Mouse (Mus musculus) ES-CJ7 (cell line): ENCODE results near the gene Elf1.
A peak's percentile ranks its signal among the peaks of the same experiment; 100 is the strongest.

ENCODE experiments used
- DNase-seq: peaks from one replicate; pipeline ENCODE4 v3.0.0; 2011; ENCODE audit warnings: low read depth, low spot score

The Elf1 gene

DNA sequence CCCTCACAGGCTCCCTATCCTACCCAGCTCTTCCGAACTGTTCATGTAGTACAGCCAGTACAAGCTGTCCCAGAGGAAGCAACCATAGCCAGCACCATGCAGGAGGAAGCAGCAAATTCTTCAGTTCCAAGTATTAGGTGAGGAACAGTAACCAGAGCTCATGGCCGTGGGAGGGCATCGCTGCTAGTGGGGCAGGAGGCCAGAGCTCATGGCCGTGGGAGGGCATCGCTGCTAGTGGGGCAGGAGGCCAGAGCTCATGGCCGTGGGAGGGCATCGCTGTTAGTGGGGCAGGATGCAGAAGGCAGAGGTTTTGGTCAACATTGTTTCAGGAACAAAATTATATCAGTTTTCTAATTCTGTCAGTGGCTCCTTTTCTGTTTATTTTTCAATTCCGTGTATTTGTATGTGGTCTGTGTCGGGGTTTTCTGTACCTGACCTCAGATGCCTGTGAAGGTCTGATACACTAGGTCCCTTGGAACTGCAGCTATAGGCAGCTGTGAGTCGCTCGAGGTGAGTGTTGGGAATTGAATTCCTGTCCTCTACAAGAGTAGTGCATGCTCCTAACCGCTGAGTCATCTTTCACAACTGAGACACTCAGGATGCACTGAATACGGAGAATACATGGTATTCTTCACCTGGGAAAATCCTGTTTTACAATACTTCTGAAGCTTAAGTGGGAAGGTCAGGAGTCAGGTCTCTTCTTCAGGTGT lies 92.6 kb downstream of the Elf1 start:
- DNase-seq, result no peak

DNA sequence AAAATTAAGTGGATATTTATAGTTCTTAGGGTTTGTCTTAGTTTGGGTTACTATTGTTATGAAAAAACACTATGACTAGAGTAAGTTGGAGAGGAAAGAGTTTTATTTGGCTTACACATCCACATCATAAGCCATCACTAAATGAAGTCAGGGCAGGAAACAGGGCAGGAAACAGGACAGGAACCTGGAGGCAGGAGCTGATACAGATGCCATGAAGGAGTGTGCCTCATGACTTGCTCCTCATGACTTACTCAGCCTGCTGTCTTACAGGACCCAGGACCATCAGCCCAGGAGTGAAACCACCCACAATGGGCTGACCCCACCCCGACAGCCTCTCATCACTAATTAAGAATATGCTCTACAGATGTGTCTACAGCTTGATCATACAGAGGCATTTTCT lies 93.4 kb downstream of the Elf1 start:
- DNase-seq, result no peak

DNA sequence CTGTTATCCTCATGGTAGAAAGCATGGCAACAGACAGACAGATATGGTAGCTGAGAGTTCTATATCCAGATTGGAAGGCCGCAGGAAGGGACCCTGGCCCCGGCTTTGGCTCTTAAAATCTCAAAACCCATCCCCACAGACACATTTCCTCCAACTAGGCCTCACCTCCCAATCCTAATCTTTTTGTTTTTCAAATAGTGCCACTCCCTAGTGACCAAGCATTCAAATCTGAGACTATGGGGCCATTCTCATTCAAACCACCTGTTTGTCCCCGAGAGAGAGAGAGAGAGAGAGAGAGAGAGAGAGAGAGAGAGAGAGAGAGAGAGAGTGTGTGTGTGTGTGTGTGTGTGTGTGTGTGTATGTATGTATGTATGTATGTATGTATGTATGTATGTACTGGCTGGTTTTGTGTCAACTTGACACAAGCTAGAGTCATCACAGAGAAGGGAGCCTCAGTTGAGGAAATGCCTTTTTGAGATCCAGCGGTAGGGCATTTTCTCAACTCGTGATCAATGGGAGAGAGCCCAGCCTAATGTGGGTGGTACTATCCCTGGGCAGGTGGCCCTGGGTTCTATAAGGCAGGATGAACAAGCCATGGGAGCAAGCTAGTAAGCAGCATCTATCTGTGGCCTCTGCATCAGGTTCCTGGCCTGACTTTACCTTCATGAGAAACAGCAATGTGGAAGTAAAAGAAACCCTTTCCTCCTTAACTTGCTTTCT lies 102.7 kb downstream of the Elf1 start:
- DNase-seq, result peak; percentile 92

DNA sequence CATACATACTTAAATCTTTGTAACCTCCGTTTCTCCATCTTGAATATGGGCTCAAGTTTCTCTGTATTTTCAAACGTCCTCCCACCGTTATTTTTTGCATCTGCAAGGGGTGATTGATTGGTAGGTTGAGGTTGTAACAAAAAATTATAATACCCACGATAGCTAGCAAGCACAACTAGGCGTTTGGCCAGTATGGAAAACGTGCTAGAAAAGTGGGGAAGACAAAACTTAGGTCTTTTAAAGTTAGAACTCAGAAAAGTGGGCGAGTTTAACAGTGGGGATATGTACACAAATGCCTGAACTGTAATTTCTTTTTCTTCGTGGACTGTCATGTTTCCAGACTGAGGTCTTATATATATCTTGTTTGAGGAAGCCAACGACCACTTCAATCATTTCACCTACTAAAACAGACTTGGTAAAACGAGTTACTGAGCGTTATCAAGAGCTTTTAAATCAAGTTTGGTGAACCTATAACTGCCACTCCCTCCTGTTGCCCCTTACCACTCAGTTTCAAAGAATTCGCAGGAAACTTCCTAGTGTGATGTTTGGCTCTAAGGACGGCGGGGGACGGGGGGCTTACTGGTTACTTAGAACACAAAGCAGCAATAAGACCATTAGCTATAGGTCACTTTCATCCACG lies 105.6 kb downstream of the Elf1 start:
- no peak for DNase-seq

DNA sequence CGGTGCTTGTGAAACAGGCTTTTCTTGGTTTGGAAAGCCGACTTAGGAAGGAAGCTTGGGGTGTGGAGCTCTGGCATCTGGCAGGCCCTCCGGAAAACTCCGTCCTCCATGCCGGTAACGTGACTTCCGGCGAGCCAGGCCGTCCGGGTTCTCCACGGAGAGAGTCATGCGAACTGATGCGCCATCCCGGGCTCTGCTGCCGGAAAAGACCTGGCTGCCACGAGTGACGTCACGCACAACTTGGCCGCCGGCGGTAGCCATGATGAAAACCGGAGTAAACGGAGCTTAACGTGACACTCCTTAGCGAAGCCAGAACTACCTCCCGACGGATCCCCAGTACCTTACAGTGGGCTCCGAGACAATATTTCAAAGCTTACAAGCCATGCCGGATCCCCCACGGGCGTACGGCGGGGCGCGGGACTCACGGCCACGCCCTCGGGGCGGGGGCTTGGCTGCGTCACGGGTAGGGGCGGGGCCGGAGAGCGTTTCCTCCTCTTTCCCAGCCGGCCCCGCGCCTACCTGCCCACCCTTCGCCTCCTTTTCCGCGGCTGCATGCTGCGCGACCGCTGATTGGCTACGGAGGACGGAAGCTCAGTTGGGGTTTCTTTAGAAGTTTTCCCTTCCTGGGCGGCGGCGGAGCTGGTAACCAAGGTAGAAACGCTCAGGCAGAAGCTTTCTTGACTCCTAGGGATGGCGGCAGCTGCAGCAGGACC lies 106.3 kb downstream of the Elf1 start, which contains the start of gene Sugt1:
Gene Sugt1, plus strand, starts transcription at position 553 of the 713 bp plus-strand sequence.
- DNase-seq, result peak; percentile 97

DNA sequence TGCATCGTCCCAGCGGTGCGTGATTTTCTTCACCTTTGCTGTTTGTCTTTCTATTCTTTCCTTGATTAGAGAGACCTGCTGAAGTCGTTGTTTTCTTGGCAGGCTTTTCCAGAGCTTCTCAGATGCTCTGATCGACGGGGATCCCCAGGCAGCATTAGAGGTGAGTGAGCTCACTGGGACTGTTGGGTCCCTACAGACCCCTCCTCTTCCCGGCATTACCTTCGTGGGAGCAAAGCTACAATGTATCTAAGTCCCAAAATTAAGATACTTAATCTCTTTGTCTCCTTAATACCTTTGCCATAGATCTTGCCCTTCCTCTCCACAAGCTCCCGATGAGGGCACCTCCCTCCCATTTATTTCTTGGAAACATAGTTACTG lies 106.8 kb downstream of the Elf1 start:
- DNase-seq, result no peak

DNA sequence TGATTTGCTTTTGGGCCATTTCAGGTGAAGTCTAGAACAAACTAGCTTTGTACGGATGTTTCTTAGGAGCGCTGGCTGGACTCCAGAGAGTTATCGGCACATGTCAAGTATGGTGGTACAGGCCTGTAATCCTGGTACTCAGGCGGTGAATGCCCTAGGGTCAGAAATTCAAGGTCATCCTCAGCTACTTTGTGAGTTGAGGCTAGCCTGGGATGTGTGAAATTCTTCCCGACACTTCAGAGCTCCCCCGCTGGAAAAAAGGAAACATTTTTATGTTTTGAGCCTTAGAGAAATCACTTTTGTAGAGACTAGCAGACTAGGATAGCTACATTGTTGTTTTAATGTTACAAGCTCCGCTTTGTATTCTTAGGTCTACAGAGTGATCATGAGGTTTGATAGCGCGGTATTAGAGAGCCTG lies 107.5 kb downstream of the Elf1 start:
- peak; percentile 58 for DNase-seq

DNA sequence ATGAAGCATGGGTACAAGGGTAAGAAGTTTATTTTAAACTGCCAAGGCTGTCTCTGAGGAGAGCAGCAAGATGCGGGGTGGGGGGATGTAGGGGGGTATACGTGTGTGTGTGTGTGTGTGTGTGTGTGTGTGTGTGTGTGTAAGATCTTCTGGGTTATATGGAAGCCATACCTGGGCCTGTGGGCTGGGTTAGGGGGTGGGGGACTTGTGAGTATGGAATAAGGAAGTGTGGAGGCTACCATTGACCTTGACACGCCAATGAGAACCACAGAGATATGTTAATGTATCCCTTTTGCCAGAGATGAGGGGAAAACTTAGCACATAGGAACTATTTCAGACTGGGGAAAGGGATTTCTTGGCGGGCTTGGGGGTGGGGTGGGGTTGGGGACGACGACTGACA lies 108.4 kb downstream of the Elf1 start:
- DNase-seq, result no peak

DNA sequence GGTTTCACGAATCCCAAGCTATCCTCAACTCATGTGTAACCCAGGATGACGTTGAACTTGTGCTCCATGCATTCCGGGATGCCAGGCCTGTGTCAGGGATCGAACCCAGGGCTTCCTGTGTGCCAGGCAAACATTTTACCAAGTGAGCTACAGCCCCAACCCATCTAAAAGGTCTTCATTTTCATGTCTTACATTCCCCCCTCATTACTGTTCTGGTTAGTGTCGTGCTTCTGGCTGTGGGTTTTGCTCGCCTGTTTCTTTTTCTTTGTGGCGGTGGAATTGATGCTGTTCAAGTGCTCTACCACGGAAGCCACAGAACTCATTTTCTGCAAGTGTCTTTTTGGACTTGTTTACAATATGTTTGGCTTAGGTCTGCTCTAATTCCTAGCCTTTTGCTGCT lies 109.9 kb downstream of the Elf1 start:
- DNase-seq, result no peak

DNA sequence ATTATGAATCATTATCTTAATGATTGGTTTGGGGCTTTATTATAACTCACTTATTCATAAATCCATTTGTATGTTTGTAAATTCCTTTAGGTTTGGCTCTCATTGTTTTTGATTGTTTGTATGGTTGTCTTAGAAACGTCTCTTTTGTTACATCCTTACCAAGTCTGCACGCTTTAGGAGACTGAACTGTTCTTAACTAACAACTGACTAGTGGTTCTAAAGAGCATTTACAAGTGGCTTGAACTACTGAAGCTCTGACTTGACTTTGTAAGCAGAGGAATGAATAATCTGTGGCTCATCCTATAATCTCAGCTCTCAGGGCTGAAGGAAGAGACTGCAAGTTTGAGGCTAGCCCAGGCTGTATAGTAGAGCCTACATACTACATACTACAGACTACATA lies 110.6 kb downstream of the Elf1 start:
- DNase-seq, result peak; percentile 30

DNA sequence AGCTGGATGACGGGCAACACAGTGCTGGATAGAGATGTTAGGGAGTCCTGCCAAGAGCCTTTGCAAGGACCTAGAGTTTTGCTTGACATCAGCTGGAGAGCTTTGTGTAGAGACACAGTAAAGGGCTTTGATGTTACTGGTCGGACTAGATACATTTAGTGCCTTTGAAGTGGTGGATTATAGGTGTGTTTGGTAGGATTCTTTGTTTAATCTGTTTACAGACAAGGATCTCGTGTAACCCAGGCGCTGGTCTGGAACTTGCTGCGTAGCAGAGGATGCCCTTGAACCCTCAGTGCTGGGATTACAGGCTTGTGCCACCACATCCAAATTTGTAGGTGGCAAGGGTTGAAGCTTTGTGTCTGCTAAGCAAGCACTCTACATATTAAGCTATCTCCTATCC lies 113.1 kb downstream of the Elf1 start:
- no peak for DNase-seq

DNA sequence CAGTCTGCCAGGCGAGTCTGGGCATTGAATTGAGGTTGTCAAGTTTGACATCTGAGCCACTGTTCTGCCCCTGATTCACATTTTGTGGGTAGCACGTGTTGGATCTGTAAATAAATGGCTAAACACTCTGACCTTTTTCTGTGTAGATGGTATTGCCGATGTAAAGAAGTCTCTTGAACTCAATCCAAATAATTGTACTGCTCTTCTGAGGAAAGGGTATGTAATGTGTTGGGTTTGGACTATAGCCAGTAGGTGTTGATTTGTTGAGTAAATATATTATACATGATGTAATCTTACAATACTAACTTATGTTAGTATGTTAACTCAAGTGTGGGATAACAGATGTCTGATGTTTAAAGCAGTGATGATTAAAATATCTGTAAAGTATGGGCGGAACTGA lies 115.6 kb downstream of the Elf1 start:
- DNase-seq, result no peak

DNA sequence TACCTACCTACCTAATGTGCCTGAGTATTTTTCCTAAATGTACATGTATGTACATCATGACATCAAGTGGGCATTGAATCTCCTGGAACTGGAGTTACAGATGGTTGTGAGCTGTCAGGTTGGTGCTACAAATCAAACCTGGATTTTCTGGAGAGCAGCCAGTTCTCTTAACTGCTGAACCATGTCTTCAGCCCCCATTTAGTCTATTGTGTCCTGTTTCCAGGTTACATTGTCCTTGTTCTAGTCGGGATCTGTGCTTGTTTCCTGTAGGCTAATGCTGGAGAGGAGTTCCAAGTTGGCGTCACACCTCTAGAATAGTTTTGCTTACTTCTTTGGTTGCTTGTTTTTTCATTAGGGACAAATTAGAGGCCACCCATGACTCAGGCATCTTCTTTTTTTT lies 124.9 kb downstream of the Elf1 start:
- no peak for DNase-seq

DNA sequence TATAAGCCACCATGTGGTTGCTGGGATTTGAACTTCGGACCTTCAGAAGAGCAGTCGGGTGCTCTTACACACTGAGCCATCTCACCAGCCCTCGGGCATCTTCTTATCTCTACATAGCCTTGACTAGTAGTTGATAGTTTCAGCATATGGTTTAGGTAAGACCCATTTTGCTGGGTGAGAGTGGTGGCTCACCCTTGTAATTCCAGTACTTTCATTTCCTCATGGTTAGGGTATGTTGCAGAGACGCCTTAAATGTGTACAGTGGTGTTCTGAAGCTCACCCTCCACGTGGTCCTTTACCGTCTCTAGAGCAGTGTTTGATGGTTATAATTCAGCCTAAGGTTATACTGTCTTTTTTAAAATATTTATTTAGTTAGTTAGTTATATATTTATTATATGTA lies 125.4 kb downstream of the Elf1 start:
- no peak for DNase-seq

DNA sequence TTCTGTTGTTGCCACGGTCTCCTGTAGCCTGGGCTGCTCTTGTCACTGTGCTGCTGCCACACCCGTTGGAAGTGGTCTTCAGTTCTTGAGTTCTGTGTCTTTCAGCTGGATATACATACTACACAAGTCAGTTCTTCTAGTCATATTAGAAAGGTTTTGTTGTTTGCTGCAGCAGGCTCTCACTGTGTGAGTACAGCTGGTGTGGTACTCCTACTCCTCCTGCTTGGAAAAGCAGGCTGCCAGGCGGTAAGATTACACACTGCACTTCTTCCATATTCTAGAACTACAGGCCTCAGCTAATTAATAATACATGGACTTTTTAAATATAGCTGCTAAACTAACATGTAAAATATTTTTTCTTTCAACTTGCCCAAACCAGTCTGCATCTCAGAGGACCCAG lies 125.9 kb downstream of the Elf1 start:
- DNase-seq, result no peak

DNA sequence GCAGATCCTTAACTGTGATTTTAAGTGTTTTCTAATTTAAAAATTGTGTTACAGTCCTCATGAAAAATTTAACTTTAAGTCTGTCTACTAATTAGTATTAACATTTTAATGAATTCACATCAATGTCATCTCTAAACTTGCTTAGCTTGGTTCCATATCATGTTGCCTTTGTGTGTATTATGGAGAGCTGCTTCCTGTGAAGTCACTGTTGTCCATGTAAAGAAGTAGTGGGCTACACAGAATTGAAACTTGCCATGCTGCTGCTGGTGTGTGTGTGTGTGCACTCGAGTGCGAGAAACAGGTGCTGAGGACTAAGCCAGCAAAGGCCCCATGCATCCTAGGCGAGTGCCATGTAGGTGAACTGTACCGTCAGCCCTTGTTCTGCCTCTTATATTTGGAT lies 126.4 kb downstream of the Elf1 start:
- no peak for DNase-seq

DNA sequence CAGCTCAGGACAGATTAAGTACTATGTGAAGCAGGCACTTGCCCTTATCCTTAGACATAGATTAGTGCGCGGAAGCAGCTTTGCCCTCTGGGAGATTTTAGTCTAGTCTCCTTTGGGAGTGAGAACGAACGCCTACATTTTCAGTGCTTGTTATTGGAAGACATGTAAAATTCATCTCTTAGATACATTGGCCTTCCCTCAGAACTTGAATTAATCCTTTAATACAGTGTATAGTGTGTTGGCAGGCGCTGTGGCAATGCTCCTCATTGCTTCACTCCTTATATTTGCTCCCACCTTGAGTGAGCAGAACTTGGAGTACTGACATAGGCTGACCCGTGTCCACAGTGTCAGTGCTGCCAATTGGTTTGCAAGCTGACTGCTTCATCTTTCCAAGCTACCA lies 127.3 kb downstream of the Elf1 start:
- no peak for DNase-seq

DNA sequence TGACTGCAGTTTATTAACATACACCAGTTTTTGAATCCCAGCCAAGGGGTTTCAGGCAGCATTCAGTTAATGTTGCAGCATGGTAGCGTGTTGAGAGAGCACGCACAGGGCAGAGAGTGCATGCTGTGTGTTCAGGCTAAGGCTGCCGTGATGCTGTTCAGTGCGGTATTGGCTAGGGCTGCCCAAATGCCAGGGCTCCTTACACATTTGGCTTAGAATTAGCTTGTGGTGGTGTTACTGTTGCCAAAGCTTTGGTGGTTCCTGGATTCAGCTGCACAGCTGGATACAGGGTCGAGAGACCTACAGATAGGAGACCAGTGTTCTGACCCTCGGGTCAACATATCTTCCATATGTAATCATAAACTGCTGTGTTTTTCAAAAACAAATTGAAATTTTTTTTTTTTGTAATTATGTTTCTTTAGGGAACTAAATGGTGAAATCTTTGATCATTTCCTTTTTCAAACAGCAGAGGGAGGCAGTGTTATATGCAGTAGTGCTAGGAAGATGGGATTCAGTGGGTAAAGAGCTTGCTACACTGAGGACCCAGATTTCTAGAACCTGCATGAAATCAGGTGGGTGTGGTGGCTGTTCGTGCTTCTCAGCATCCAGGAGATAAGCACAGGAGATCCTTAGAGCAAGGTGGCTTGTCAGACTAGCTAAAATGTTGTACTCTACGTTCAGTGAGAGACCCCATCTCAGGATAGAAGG lies 136.3 kb downstream of the Elf1 start:
- peak; percentile 17 for DNase-seq

DNA sequence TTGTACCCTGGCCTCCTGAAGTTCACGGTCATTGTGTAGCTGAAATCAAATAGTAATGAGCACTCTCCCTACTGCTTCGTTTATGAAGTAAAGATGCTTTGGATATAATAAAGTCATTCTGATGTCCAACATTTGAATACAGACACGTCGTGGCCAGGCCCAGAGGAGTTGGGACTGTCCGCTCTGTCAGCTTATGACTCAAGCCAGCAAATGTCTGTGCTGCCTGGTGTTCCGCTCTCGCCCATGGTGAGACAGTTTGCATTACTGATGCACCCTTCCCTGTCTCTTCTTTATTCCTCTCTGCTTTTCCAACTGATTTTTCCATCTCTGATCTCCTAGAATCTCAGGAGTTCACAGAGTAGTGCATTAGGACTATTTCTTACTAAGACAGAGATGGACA lies 138.8 kb downstream of the Elf1 start:
- no peak for DNase-seq

DNA sequence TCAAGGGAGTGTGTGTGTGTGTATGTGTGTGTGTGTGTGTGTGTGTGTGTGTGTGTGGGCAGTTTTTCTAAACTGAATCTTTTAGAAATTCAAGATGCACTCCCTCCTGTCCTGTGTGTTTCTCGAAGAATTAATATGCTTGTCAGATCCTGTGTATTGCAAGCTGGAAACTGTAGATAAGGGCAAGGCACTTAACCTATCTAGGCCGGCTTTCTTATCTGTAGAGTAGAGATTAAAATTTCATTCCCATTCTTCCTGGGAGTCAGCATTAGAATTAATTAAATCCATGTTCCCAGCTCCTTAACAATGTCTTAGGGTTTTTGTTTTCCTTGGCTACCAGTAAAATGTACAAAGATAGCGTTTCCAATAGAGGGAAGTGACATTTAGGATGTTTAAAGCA lies 140.1 kb downstream of the Elf1 start:
- DNase-seq, result no peak
